Mouse (Mus musculus): ENCODE data around the gene Angptl7. TPM values are rescaled to one million over a fixed set of nuclear protein-coding genes. Genes with fewer than 3 reads are reported as not detected.

The Angptl7 gene
- polyA plus RNA-seq, 1 experiment = 0.01 TPM

DNA sequence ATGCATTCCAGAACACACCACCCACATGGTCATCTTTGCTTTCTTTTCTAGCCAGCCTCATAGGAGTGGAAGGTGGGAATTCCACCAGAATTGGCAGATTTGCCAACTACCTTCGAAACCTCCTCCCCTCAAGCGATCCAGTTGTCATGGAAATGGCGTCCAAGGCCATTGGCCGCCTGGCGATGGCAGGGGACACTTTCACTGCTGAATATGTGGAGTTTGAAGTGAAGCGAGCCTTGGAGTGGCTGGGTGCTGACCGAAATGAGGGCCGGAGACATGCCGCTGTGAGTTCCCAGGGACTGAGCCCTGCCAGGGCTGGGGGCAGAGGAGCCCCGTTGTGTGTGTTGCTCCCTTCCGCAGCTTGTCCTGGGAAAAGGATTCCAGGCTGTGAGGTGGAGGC is 46.6 kb downstream of the Angptl7 start:
- H3K27me3 ChIP-seq (ENCODE audit: control insufficient read depth, insufficient read depth, insufficient read length) = no peaks in the 10 kb centered on the region
- TF ChIP-seq SRF (IDR thresholded peaks at IDR 0.05; ENCODE audit: control insufficient read depth, insufficient read length, low read depth) (no peak), MAX (IDR thresholded peaks at IDR 0.05; ENCODE audit: low read depth) (no peak), TCF3 (IDR thresholded peaks at IDR 0.05; ENCODE audit: insufficient read length, low read depth) (no peak), REST (IDR thresholded peaks at IDR 0.05; ENCODE audit: insufficient read depth, insufficient read length) (no peak), MYOG (IDR thresholded peaks at IDR 0.05; ENCODE audit: control insufficient read depth in 1 of 3, insufficient read depth in 1 of 3, insufficient read length in 2 of 3, low read depth in 2 of 3) (no peak), POLR2A (IDR thresholded peaks at IDR 0.05; ENCODE audit: insufficient read length, low read depth) (no peak), USF1 (IDR thresholded peaks at IDR 0.05; ENCODE audit: low read depth) (no peak), POLR2AphosphoS2 (IDR thresholded peaks at IDR 0.05; ENCODE audit: insufficient read length, low read depth) (no peak), MYOD1 (IDR thresholded peaks at IDR 0.05; ENCODE audit: control insufficient read depth in 1 of 3, insufficient read length in 2 of 3, low read depth in 2 of 3) (no peak), CEBPB (IDR thresholded peaks at IDR 0.05; ENCODE audit: insufficient read depth, poor library complexity, severe bottlenecking) (no peak)
- peaks cover 26% of the 10 kb centered on the region for H3K36me3 ChIP-seq (ENCODE audit: control insufficient read depth, insufficient read depth)
- no peak overlapping the region for H3K4me3 ChIP-seq
- H3K4me2 ChIP-seq (ENCODE audit: low read depth) = no peak overlapping the region
- H3K79me2 ChIP-seq (ENCODE audit: control insufficient read depth, insufficient read depth) = peaks cover 11% of the 10 kb centered on the region
- no peak overlapping the region for H3ac ChIP-seq (ENCODE audit: control insufficient read depth, insufficient read length)

DNA sequence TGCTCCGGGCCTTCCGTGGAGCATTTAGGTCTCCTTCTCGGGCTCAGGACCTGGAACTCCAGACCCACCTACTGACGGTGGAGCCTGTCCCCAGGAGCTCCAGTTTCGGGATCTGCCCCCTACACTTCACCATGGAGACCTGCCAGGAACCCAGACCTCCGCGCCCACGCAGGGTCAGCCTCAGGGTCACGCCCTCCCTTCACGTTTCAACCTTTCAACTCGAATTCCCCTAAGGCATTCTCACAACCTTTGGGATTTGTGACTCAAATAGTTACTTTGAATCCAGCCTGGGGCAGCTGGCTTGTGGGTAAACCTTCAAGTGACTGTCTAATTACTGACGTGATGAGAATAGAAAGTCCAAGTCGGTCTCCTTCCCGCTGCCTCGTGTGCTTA is 51.4 kb downstream of the Angptl7 start:
- no peaks in the 10 kb centered on the region for H3K27me3 ChIP-seq (ENCODE audit: control insufficient read depth, insufficient read depth, insufficient read length)
- peaks cover 11% of the 10 kb centered on the region for H3K36me3 ChIP-seq (ENCODE audit: control insufficient read depth, insufficient read depth)
- H3K4me3 ChIP-seq = peak overlapping the region; percentile 58
- peak overlapping the region; percentile 8 for H3ac ChIP-seq (ENCODE audit: control insufficient read depth, insufficient read length)
- TF ChIP-seq POLR2AphosphoS2 (IDR thresholded peaks at IDR 0.05; ENCODE audit: insufficient read length, low read depth) (no peak), MYOG (IDR thresholded peaks at IDR 0.05; ENCODE audit: control insufficient read depth in 1 of 3, insufficient read depth in 1 of 3, insufficient read length in 2 of 3, low read depth in 2 of 3) (peak in 1 of 3 experiments; percentile 15)
- peak overlapping the region; percentile 87 for H3K4me2 ChIP-seq (ENCODE audit: low read depth)
- H3K79me2 ChIP-seq (ENCODE audit: control insufficient read depth, insufficient read depth) = peaks cover 18% of the 10 kb centered on the region

DNA sequence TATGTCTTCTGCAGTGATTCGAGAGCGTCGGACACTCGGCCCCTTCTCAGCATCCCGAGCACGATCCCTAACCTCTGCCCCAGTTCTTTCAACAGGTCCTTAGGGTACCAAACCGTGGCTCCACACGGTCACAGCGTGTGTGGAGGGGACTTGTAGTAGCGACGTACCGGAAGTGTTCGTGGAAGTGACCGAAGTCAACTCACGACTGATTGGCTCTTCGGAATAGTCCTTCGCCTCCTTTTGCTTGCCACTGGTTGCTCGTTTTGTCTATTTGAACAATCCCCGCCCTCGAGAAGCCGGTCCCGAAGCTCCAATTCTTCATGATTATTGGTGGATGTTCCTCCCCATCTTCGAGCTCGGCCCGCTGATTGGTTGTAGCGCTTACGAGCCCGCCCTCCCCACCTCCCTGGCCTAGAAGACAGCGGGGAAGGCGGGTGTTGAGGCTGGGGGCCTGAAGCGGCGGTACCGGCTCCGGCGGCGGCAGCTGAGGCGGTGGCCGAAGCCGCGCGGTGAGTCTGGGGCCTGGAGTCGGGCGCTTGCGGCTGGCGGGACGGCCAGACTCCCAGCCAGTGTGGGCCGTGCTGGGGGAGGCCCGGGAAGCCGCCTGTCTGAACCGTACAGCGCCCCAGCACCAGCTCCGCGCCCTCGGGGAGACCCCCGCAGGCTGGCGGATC is 51.9 kb downstream of the Angptl7 start, which contains the start of gene Mtor:
Gene Mtor (plus strand): TSS at position 433 of the 674 bp plus-strand sequence.
- no peaks in the 10 kb centered on the region for H3K27me3 ChIP-seq (ENCODE audit: control insufficient read depth, insufficient read depth, insufficient read length)
- peak within 1 kb of the TSS; percentile 87 for H3K4me2 ChIP-seq (ENCODE audit: low read depth)
- H3K79me2 ChIP-seq (ENCODE audit: control insufficient read depth, insufficient read depth) = peaks cover 23% of the 10 kb centered on the region
- peaks cover 8% of the 10 kb centered on the region for H3K36me3 ChIP-seq (ENCODE audit: control insufficient read depth, insufficient read depth)
- H3K4me3 ChIP-seq = peak within 1 kb of the TSS; percentile 58
- peak within 1 kb of the TSS; percentile 8 for H3ac ChIP-seq (ENCODE audit: control insufficient read depth, insufficient read length)
- TF ChIP-seq TCF3 (IDR thresholded peaks at IDR 0.05; ENCODE audit: insufficient read length, low read depth) (no peak), CEBPB (IDR thresholded peaks at IDR 0.05; ENCODE audit: insufficient read depth, poor library complexity, severe bottlenecking) (no peak), POLR2AphosphoS2 (IDR thresholded peaks at IDR 0.05; ENCODE audit: insufficient read length, low read depth) (peak; percentile 68), MAX (IDR thresholded peaks at IDR 0.05; ENCODE audit: low read depth) (peak; percentile 13), POLR2A (IDR thresholded peaks at IDR 0.05; ENCODE audit: insufficient read length, low read depth) (peak; percentile 74), MYOG (IDR thresholded peaks at IDR 0.05; ENCODE audit: control insufficient read depth in 1 of 3, insufficient read depth in 1 of 3, insufficient read length in 2 of 3, low read depth in 2 of 3) (peak in 1 of 3 experiments; percentile 3)

Other genes starting within 250 kb of the Angptl7 start
- gene Disp3, start 212.5 kb downstream of the Angptl7 start, polyA plus RNA-seq (2012; fragmentation: generic; extraction: Trizol) = 0.01 TPM
- gene Ubiad1, start 55.7 kb downstream of the Angptl7 start, polyA plus RNA-seq (2012; fragmentation: generic; extraction: Trizol) = 22.6 TPM
- 29.7 TPM for gene Mtor, start 51.8 kb downstream of the Angptl7 start, polyA plus RNA-seq (2012; fragmentation: generic; extraction: Trizol)
- gene Exosc10, start 58.0 kb upstream of the Angptl7 start, polyA plus RNA-seq (2012; fragmentation: generic; extraction: Trizol) = 37.0 TPM
- gene Srm, start 91.0 kb upstream of the Angptl7 start, polyA plus RNA-seq (2012; fragmentation: generic; extraction: Trizol) = 103 TPM
- gene Masp2, start 102.1 kb upstream of the Angptl7 start, polyA plus RNA-seq (2012; fragmentation: generic; extraction: Trizol) = 0.43 TPM
- 109 TPM for gene Tardbp, start 126.6 kb upstream of the Angptl7 start, polyA plus RNA-seq (2012; fragmentation: generic; extraction: Trizol)
- 0.16 TPM for gene Gm572, start 142.9 kb upstream of the Angptl7 start, polyA plus RNA-seq (2012; fragmentation: generic; extraction: Trizol)

Measured in myocyte (in vitro differentiated cells).